Mouse (Mus musculus): ENCODE data around the gene Wdfy4.

Gene Wdfy4

GRCm38 (mm10) chr14:33189849-33190423 lies 4.6 kb upstream of the Wdfy4 start:
- DNase-seq (ENCODE audit: low spot score): peak; percentile 17

GRCm38 (mm10) chr14:33189230-33189629 lies 3.9 kb upstream of the Wdfy4 start:
- no peak for DNase-seq (ENCODE audit: low spot score)

GRCm38 (mm10) chr14:33187201-33187600 lies 1.9 kb upstream of the Wdfy4 start:
- DNase-seq (ENCODE audit: low spot score): no peak

- DNase-seq (ENCODE audit: low spot score): no peak
Observed at GRCm38 (mm10) chr14:33180102-33180501, 5.2 kb downstream of the Wdfy4 start.

- no peak for DNase-seq (ENCODE audit: low spot score)
Observed at GRCm38 (mm10) chr14:33175059-33175821, 10.1 kb downstream of the Wdfy4 start.

- no peak for DNase-seq (ENCODE audit: low spot score)
Observed at GRCm38 (mm10) chr14:33171942-33172341, 13.4 kb downstream of the Wdfy4 start.

- DNase-seq (ENCODE audit: low spot score): no peak
Observed at GRCm38 (mm10) chr14:33168750-33169149, 16.6 kb downstream of the Wdfy4 start.

GRCm38 (mm10) chr14:33162238-33162637 lies 23.1 kb downstream of the Wdfy4 start:
- DNase-seq (ENCODE audit: low spot score): no peak

- DNase-seq (ENCODE audit: low spot score): no peak
Observed at GRCm38 (mm10) chr14:33158268-33158667, 27.0 kb downstream of the Wdfy4 start.

GRCm38 (mm10) chr14:33152941-33153340 lies 32.4 kb downstream of the Wdfy4 start:
- no peak for DNase-seq (ENCODE audit: low spot score)

GRCm38 (mm10) chr14:33146287-33146686 lies 39.0 kb downstream of the Wdfy4 start:
- DNase-seq (ENCODE audit: low spot score): no peak

GRCm38 (mm10) chr14:33136843-33137242 lies 48.5 kb downstream of the Wdfy4 start:
- no peak for DNase-seq (ENCODE audit: low spot score)

GRCm38 (mm10) chr14:33135170-33135569 lies 50.1 kb downstream of the Wdfy4 start:
- no peak for DNase-seq (ENCODE audit: low spot score)

GRCm38 (mm10) chr14:33131044-33131758 lies 54.1 kb downstream of the Wdfy4 start:
- DNase-seq (ENCODE audit: low spot score): no peak

GRCm38 (mm10) chr14:33116590-33116989 lies 68.7 kb downstream of the Wdfy4 start:
- no peak for DNase-seq (ENCODE audit: low spot score)

- no peak for DNase-seq (ENCODE audit: low spot score)
Observed at GRCm38 (mm10) chr14:33104809-33105208, 80.5 kb downstream of the Wdfy4 start.

GRCm38 (mm10) chr14:33101609-33102008 lies 83.7 kb downstream of the Wdfy4 start:
- DNase-seq (ENCODE audit: low spot score): no peak

- no peak for DNase-seq (ENCODE audit: low spot score)
Observed at GRCm38 (mm10) chr14:33099926-33100325, 85.4 kb downstream of the Wdfy4 start.

- DNase-seq (ENCODE audit: low spot score): no peak
Observed at GRCm38 (mm10) chr14:33099111-33099510, 86.2 kb downstream of the Wdfy4 start.

- DNase-seq (ENCODE audit: low spot score): no peak
Observed at GRCm38 (mm10) chr14:33096462-33096861, 88.8 kb downstream of the Wdfy4 start.

- no peak for DNase-seq (ENCODE audit: low spot score)
Observed at GRCm38 (mm10) chr14:33083326-33083725, 102.0 kb downstream of the Wdfy4 start.

- DNase-seq (ENCODE audit: low spot score): no peak
Observed at GRCm38 (mm10) chr14:33082301-33082700, 103.0 kb downstream of the Wdfy4 start.

- DNase-seq (ENCODE audit: low spot score): no peak
Observed at GRCm38 (mm10) chr14:33081370-33081860, 103.9 kb downstream of the Wdfy4 start.
